ENCODE assay signal across 8 mouse cellular contexts in genomic region chr16:18812385-18812910, GRCm38 (mm10). TPM values are rescaled to one million over a fixed set of nuclear protein-coding genes. Genes with fewer than 3 reads are reported as not detected.
DNase-seq lines count a peak whose midpoint lies in the region; ATAC-seq and TF ChIP-seq lines count a peak whose summit lies in the region.

No protein-coding gene starts in this region.

- H3K27me3 ChIP-seq in lung, embryonic 14.5 days (ENCODE audit: insufficient read depth, low read length): no peaks in the 10 kb centered on the region
- no peaks in the 10 kb centered on the region for H3K27me3 ChIP-seq in embryonic facial prominence, embryonic 15.5 days
- H3K27me3 ChIP-seq in intestine, postnatal 0 days (replicated peaks; ENCODE audit: control insufficient read depth, insufficient read depth, low read length): no peaks in the 10 kb centered on the region
- H3K27me3 ChIP-seq in neural tube, embryonic 13.5 days: no peaks in the 10 kb centered on the region

- H3K4me1 ChIP-seq in lung, embryonic 14.5 days (ENCODE audit: insufficient read depth): no peaks in the 10 kb centered on the region
- H3K4me1 ChIP-seq in embryonic facial prominence, embryonic 15.5 days: peaks cover 20% of the 10 kb centered on the region
- peaks cover 11% of the 10 kb centered on the region; the same call in 1 of the 2 replicates for H3K4me1 ChIP-seq in intestine, postnatal 0 days (replicated peaks; ENCODE audit: control insufficient read depth, insufficient read depth, low read length)
- H3K4me1 ChIP-seq in neural tube, embryonic 13.5 days (replicated peaks): peaks cover 26% of the 10 kb centered on the region

- no peak for TF ChIP-seq CTCF in lung, embryonic 14.5 days (IDR thresholded peaks at IDR 0.05; ENCODE audit: low read depth)
- TF ChIP-seq CTCF in intestine, postnatal 0 days (IDR thresholded peaks at IDR 0.05; ENCODE audit: low read depth): no peak

- DNase-seq in lung, embryonic 14.5 days: no peak
- no peak for DNase-seq in lung, postnatal 36 days
- no peak for DNase-seq in adrenal gland, postnatal 4 days (ENCODE audit: low spot score in 2 of 2)

- H3K36me3 ChIP-seq in lung, embryonic 14.5 days (ENCODE audit: insufficient read depth): peaks cover 53% of the 10 kb centered on the region
- H3K36me3 ChIP-seq in embryonic facial prominence, embryonic 15.5 days: peaks cover 41% of the 10 kb centered on the region
- peaks cover 23% of the 10 kb centered on the region for H3K36me3 ChIP-seq in intestine, postnatal 0 days (ENCODE audit: control insufficient read depth, insufficient read depth)
- peaks cover 30% of the 10 kb centered on the region for H3K36me3 ChIP-seq in neural tube, embryonic 13.5 days

- H3K27ac ChIP-seq in lung, embryonic 14.5 days (ENCODE audit: low read depth): peak overlapping the region; percentile 84
- peak overlapping the region; percentile 87 for H3K27ac ChIP-seq in embryonic facial prominence, embryonic 15.5 days (replicated peaks)
- H3K27ac ChIP-seq in intestine, postnatal 0 days (ENCODE audit: low read depth, low read length): peak overlapping the region; percentile 73
- H3K27ac ChIP-seq in neural tube, embryonic 13.5 days (replicated peaks): peak overlapping the region; percentile 64

- ATAC-seq in lung, embryonic 14.5 days (ENCODE audit: insufficient read depth): peak; percentile 48
- ATAC-seq in embryonic facial prominence, embryonic 15.5 days (ENCODE audit: insufficient number of reproducible peaks, low FRiP score, low TSS enrichment, low read depth): peak; percentile 30
- peak; percentile 38 for ATAC-seq in intestine, postnatal 0 days
- no peak for ATAC-seq in neural tube, embryonic 13.5 days (ENCODE audit: low read depth)
- ATAC-seq in activated CD4-positive, CD25-positive, alpha-beta regulatory T cell, adult 4 months: no peak
- ATAC-seq in megakaryocyte progenitor cell, adult 5-6 weeks (replicated peaks; ENCODE audit: poor library complexity): no peak

- no peaks in the 10 kb centered on the region for H3K9me3 ChIP-seq in lung, embryonic 14.5 days (ENCODE audit: low read depth, low read length)
- H3K9me3 ChIP-seq in embryonic facial prominence, embryonic 15.5 days (replicated peaks): no peaks in the 10 kb centered on the region
- no peaks in the 10 kb centered on the region for H3K9me3 ChIP-seq in intestine, postnatal 0 days (ENCODE audit: control insufficient read depth)
- no peaks in the 10 kb centered on the region for H3K9me3 ChIP-seq in neural tube, embryonic 13.5 days

- WGBS in lung, embryonic 14.5 days: 1% methylated on average over 31 of the region's 31 CpGs
- 1% methylated on average over 31 of the region's 31 CpGs for WGBS in embryonic facial prominence, embryonic 15.5 days
- WGBS in intestine, postnatal 0 days: under 1% methylated on average over 31 of the region's 31 CpGs
- 2% methylated on average over 31 of the region's 31 CpGs for WGBS in neural tube, embryonic 13.5 days

- peak overlapping the region; percentile 89 for H3K9ac ChIP-seq in lung, embryonic 14.5 days
- H3K9ac ChIP-seq in embryonic facial prominence, embryonic 15.5 days: peak overlapping the region; percentile 76
- peak overlapping the region; percentile 90 for H3K9ac ChIP-seq in intestine, postnatal 0 days (ENCODE audit: low read depth, low read length)
- peak overlapping the region; percentile 84 for H3K9ac ChIP-seq in neural tube, embryonic 13.5 days

- peak overlapping the region; percentile 84 for H3K4me3 ChIP-seq in lung, embryonic 14.5 days (ENCODE audit: low read depth, low read length)
- peak overlapping the region; percentile 76 for H3K4me3 ChIP-seq in embryonic facial prominence, embryonic 15.5 days (replicated peaks)
- peak overlapping the region; percentile 89 for H3K4me3 ChIP-seq in intestine, postnatal 0 days (ENCODE audit: low read depth, low read length)
- peak overlapping the region; percentile 90 for H3K4me3 ChIP-seq in neural tube, embryonic 13.5 days

- peak overlapping the region; percentile 85 for H3K4me2 ChIP-seq in lung, embryonic 14.5 days
- peak overlapping the region; percentile 88 for H3K4me2 ChIP-seq in embryonic facial prominence, embryonic 15.5 days (replicated peaks)
- peak overlapping the region; percentile 89 for H3K4me2 ChIP-seq in intestine, postnatal 0 days (replicated peaks; ENCODE audit: low read depth)
- H3K4me2 ChIP-seq in neural tube, embryonic 13.5 days: peak overlapping the region; percentile 85

RNA-seq across cellular contexts. Expression of gene Cdc45, which starts 0.7 kb away (rescaled TPM):
- polyA plus RNA-seq in lung, embryonic 14.5 days (2014; fragmentation: Nextera tagmentation; extraction: Ambion mirVana): 64.0 and 67.3 TPM in 2 replicates
- 34.5 and 36.9 TPM in 2 replicates for polyA plus RNA-seq in embryonic facial prominence, embryonic 15.5 days (2015; fragmentation: Nextera tagmentation; extraction: Ambion mirVana)
- 8.9 and 9.3 TPM in 2 replicates for polyA plus RNA-seq in intestine, postnatal 0 days (2015; fragmentation: Nextera tagmentation; extraction: Ambion mirVana)
- 9.6 and 11.0 TPM in 2 replicates for polyA plus RNA-seq in neural tube, embryonic 13.5 days (2015; fragmentation: Nextera tagmentation; extraction: Ambion mirVana)
- polyA plus RNA-seq in activated CD4-positive, CD25-positive, alpha-beta regulatory T cell, adult 4 months (2017; shearing (Covaris generic)): 10 to 100 TPM; 12.2 to 15.1 TPM
- 85.4 and 93.9 TPM in 2 replicates for total RNA-seq in megakaryocyte progenitor cell, adult 5-6 weeks (2015)
- 110 and 121 TPM in 2 replicates for total RNA-seq in megakaryocyte progenitor cell, adult 5-6 weeks (2017)
- total RNA-seq in adrenal gland, postnatal 4 days (2021): 10 to 100 TPM; 18.0 to 19.7 TPM

RNA-seq across cellular contexts. Expression of gene Ufd1, which starts 0.9 kb away (rescaled TPM):
- polyA plus RNA-seq in lung, embryonic 14.5 days (2014; fragmentation: Nextera tagmentation; extraction: Ambion mirVana): 77.6 and 84.5 TPM in 2 replicates
- polyA plus RNA-seq in embryonic facial prominence, embryonic 15.5 days (2015; fragmentation: Nextera tagmentation; extraction: Ambion mirVana): 86.8 and 90.9 TPM in 2 replicates
- polyA plus RNA-seq in intestine, postnatal 0 days (2015; fragmentation: Nextera tagmentation; extraction: Ambion mirVana): 50.1 and 52.3 TPM in 2 replicates
- 110 and 114 TPM in 2 replicates for polyA plus RNA-seq in neural tube, embryonic 13.5 days (2015; fragmentation: Nextera tagmentation; extraction: Ambion mirVana)
- polyA plus RNA-seq in activated CD4-positive, CD25-positive, alpha-beta regulatory T cell, adult 4 months (2017; shearing (Covaris generic)): 100 to 1,000 TPM; 126 to 139 TPM
- total RNA-seq in megakaryocyte progenitor cell, adult 5-6 weeks (2015): 54.3 and 60.0 TPM in 2 replicates
- 72.6 and 83.2 TPM in 2 replicates for total RNA-seq in megakaryocyte progenitor cell, adult 5-6 weeks (2017)
- total RNA-seq in adrenal gland, postnatal 4 days (2021): 100 to 1,000 TPM; 120 to 130 TPM

RNA-seq across cellular contexts. Expression of gene 2510002D24Rik, which starts 23.9 kb away (rescaled TPM):
- 27.5 and 30.9 TPM in 2 replicates for polyA plus RNA-seq in lung, embryonic 14.5 days (2014; fragmentation: Nextera tagmentation; extraction: Ambion mirVana)
- 46.5 and 50.6 TPM in 2 replicates for polyA plus RNA-seq in embryonic facial prominence, embryonic 15.5 days (2015; fragmentation: Nextera tagmentation; extraction: Ambion mirVana)
- polyA plus RNA-seq in intestine, postnatal 0 days (2015; fragmentation: Nextera tagmentation; extraction: Ambion mirVana): 18.3 and 25.8 TPM in 2 replicates
- 32.0 and 37.9 TPM in 2 replicates for polyA plus RNA-seq in neural tube, embryonic 13.5 days (2015; fragmentation: Nextera tagmentation; extraction: Ambion mirVana)
- polyA plus RNA-seq in activated CD4-positive, CD25-positive, alpha-beta regulatory T cell, adult 4 months (2017; shearing (Covaris generic)): 100 to 1,000 TPM in 1 of 2 experiments, 10 to 100 TPM in 1; 78.3 to 102 TPM
- total RNA-seq in megakaryocyte progenitor cell, adult 5-6 weeks (2015): 23.1 and 27.0 TPM in 2 replicates
- 23.2 and 36.1 TPM in 2 replicates for total RNA-seq in megakaryocyte progenitor cell, adult 5-6 weeks (2017)
- 10 to 100 TPM; 23.8 to 27.5 TPM for total RNA-seq in adrenal gland, postnatal 4 days (2021)

RNA-seq across cellular contexts. Expression of gene Gm28539, which starts 23.9 kb away (rescaled TPM):
- not detected in 2 replicates for polyA plus RNA-seq in lung, embryonic 14.5 days (2014; fragmentation: Nextera tagmentation; extraction: Ambion mirVana)
- polyA plus RNA-seq in embryonic facial prominence, embryonic 15.5 days (2015; fragmentation: Nextera tagmentation; extraction: Ambion mirVana): not detected in 2 replicates
- polyA plus RNA-seq in intestine, postnatal 0 days (2015; fragmentation: Nextera tagmentation; extraction: Ambion mirVana): not detected in 2 replicates
- polyA plus RNA-seq in neural tube, embryonic 13.5 days (2015; fragmentation: Nextera tagmentation; extraction: Ambion mirVana): not detected in 2 replicates
- not detected for polyA plus RNA-seq in activated CD4-positive, CD25-positive, alpha-beta regulatory T cell, adult 4 months (2017; shearing (Covaris generic))
- not detected in 2 replicates for total RNA-seq in megakaryocyte progenitor cell, adult 5-6 weeks (2015)
- not detected in 2 replicates for total RNA-seq in megakaryocyte progenitor cell, adult 5-6 weeks (2017)
- 10 to 100 TPM in 1 of 2 experiments, 1 to 10 TPM in 1; 6.5 to 10.2 TPM for total RNA-seq in adrenal gland, postnatal 4 days (2021)

RNA-seq across cellular contexts. Expression of gene Cldn5, which starts 35.8 kb away (rescaled TPM):
- 94.1 and 105 TPM in 2 replicates for polyA plus RNA-seq in lung, embryonic 14.5 days (2014; fragmentation: Nextera tagmentation; extraction: Ambion mirVana)
- 35.1 and 37.1 TPM in 2 replicates for polyA plus RNA-seq in embryonic facial prominence, embryonic 15.5 days (2015; fragmentation: Nextera tagmentation; extraction: Ambion mirVana)
- polyA plus RNA-seq in intestine, postnatal 0 days (2015; fragmentation: Nextera tagmentation; extraction: Ambion mirVana): 23.1 and 25.3 TPM in 2 replicates
- 91.1 and 97.1 TPM in 2 replicates for polyA plus RNA-seq in neural tube, embryonic 13.5 days (2015; fragmentation: Nextera tagmentation; extraction: Ambion mirVana)
- not detected for polyA plus RNA-seq in activated CD4-positive, CD25-positive, alpha-beta regulatory T cell, adult 4 months (2017; shearing (Covaris generic))
- total RNA-seq in megakaryocyte progenitor cell, adult 5-6 weeks (2015): not detected in 2 replicates
- total RNA-seq in megakaryocyte progenitor cell, adult 5-6 weeks (2017): not detected in 2 replicates
- total RNA-seq in adrenal gland, postnatal 4 days (2021): 10 to 100 TPM; 66.2 to 68.0 TPM

Comparison
In these comparisons a context has a peak if more than half of its experiments do, and no peak if none do; other contexts are left out.
1. ATAC-seq: peak in lung, embryonic 14.5 days (single experiment), embryonic facial prominence, embryonic 15.5 days (single experiment) and intestine, postnatal 0 days (single experiment); none in neural tube, embryonic 13.5 days (single experiment), activated CD4-positive, CD25-positive, alpha-beta regulatory T cell, adult 4 months (single experiment) and megakaryocyte progenitor cell, adult 5-6 weeks (single experiment).
2. Peak in every context shown above with its lines, with median percentiles within 50 percentile points of each other: H3K27ac ChIP-seq, H3K4me2 ChIP-seq, H3K4me3 ChIP-seq and H3K9ac ChIP-seq.